In genomic region chr1:72017814-72018478, GRCm38 (mm10) we compare ENCODE assay signal across 11 mouse cellular contexts.
"Had no signal": no experiment of that assay in that cellular context is flagged by ENCODE, and none has a peak within 500 bp of the region (broad histone marks: within the 10 kb centered on the region; RNA-seq: fewer than 3 reads in every experiment).

No protein-coding gene starts in this region.

- H3K27me3 ChIP-seq: liver, embryonic 12.5 days; midbrain, embryonic 13.5 days had no signal

- H3K4me2 ChIP-seq: liver, embryonic 12.5 days; lung, embryonic 14.5 days; midbrain, embryonic 13.5 days had no signal

- H3K36me3 ChIP-seq: liver, embryonic 12.5 days; midbrain, embryonic 13.5 days had no signal

- DNase-seq: kidney, postnatal 36 days; layer of hippocampus, adult 9-11 months; layer of hippocampus, postnatal 36 days; left cerebral cortex, postnatal 4 days; lung, embryonic 14.5 days; right cerebral cortex, postnatal 25 days; thymus, postnatal 14 days had no signal

- H3K4me1 ChIP-seq: midbrain, embryonic 13.5 days had no signal

- H3K9me3 ChIP-seq: liver, embryonic 12.5 days; midbrain, embryonic 13.5 days had no signal

- H3K4me3 ChIP-seq: liver, embryonic 12.5 days; midbrain, embryonic 13.5 days had no signal

- ATAC-seq: intestine, embryonic 16.5 days; liver, embryonic 12.5 days; midbrain, embryonic 13.5 days had no signal

- H3K27ac ChIP-seq: liver, embryonic 12.5 days; midbrain, embryonic 13.5 days; stomach, postnatal 0 days had no signal

- H3K9ac ChIP-seq: liver, embryonic 12.5 days; lung, embryonic 14.5 days; midbrain, embryonic 13.5 days had no signal
